Mouse (Mus musculus): Measurements from ENCODE around the gene H2-Q2.

- TF ChIP-seq CTCF (IDR thresholded peaks at IDR 0.05), result no peak
- no peak for TF ChIP-seq EP300 (IDR thresholded peaks at IDR 0.05)
Measured at GRCm38 (mm10) chr17:35303271-35303670, 38.8 kb upstream of the H2-Q2 start.
